Mouse (Mus musculus): ENCODE measurements around the gene Fchsd2.

The Fchsd2 gene

GRCm38 (mm10) chr7:101316591-101317001, 223.9 kb downstream of the Fchsd2 start:
- no peak for DNase-seq (ENCODE audit: low read depth, low spot score)

DNA sequence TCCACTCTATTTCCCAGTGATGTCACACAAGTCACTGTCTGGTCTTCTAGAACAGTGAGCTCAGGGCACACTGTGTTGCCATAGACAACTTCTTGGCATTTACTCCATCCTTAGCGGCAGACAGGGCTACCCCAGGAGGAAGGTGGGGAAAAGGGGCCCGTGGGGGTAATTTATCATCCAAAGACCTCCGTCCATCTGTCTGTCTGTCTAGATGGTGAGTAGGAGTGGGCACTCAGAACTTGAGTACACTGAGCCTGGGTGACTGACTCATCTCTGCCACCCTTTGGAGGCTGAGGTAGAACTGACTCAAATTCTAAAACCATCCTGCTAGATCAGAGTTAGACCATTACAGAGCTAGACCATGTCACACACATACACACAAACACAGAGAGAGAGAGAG, 224.4 kb downstream of the Fchsd2 start, which contains the start of gene Stard10:
Gene Stard10 (plus strand): TSS at position 73 of the 400 bp plus-strand sequence.
- no peak for DNase-seq (ENCODE audit: low read depth, low spot score)

GRCm38 (mm10) chr7:101318848-101319247, 226.2 kb downstream of the Fchsd2 start:
- no peak for DNase-seq (ENCODE audit: low read depth, low spot score)

GRCm38 (mm10) chr7:101319796-101320195, 227.1 kb downstream of the Fchsd2 start:
- no peak for DNase-seq (ENCODE audit: low read depth, low spot score)

DNA sequence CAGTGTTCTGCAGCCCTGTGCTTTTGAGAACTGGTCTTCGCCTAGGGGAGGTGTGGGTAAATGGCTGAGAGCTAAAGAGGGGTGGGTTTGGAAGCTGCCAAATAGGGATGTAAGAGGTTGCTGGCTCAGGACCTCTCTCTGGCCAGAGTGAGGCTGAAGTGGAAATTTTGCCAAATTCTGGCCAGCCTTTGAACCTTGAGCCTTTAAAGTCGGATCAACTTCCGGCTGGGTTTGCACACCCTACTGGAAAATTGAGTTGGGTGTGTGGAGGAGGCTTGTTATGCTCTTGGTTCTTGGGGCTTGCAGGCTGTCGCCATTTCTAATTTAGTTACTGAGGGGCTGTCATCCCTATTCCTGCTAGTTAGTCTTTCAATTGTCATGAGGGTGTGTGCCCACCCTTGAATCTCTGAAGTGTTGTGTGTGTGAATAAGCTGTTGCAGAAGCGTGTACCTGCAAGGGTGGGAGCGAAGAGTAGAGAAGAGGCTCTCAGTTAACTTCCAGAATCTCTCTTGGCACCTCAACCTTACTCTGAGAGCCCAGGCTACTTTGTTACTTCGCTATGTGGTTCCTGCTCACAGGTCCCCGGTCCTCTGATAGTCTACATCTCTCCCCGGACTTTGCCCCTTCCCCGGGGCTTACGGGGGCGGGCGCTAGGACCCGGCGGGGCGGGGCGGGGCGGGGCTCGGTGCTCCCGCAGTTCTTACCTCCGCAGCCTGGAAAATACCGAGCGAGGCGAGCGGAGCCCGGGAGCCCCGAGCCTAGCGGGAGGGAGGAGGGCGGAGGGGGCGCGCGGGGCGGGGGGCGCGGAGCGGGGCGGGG, 227.9 kb downstream of the Fchsd2 start:
- no peak for DNase-seq (ENCODE audit: low read depth, low spot score)

DNA sequence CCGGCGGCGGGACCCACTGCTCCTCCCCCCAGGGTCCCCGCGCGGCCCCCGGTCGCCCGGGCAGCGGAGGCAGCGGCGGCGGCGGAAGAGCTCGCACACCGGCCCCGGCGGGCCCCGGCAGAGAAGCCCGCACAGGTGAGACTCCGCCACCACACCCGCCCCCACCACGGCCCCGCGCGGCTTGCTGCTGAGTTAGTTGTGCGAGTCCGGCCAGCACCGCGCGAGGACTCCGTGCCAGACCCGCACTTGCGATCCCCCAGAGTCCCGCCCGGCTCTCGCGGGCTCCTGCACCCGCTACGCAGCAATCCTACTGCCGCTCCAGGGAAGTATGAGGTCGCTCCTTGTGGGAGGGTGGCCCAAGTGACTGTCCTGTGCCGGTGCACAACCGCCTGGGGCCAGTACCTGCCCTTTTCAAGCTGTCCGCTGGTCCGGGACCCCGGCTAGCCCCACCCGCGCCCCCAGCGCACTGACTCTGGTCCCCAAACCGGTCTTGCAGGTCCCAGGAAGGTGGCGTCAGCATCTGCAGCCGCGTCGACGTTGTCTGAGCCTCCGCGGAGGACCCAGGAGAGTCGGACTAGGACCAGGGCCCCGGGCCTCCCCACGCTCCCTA, 228.7 kb downstream of the Fchsd2 start:
- DNase-seq (ENCODE audit: low read depth, low spot score): no peak

DNA sequence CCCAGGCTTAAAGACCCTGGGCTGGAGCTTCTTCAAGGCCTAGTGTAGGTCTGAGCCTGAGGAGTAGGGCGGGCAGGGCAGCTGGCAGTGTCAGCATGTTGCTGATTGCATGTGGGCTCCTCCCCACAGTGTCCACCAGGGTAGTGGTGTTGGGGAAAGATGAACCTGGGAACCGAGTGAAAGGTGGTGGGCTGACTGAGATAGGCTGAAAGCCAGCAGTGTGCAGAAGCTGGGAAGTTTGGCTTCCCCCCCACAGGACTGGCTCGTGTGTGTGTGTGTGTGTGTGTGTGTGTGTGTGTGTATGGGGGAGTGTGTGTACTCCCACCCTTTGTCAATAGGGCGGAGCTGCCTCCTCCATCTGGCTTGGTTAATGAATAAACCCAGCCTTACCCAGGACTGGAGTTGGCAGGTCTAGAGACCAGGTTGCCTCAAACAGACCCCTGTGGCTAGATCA, 230.5 kb downstream of the Fchsd2 start:
- no peak for DNase-seq (ENCODE audit: low read depth, low spot score)

- DNase-seq (ENCODE audit: low read depth, low spot score): no peak
Measured at GRCm38 (mm10) chr7:101324142-101324962, 231.7 kb downstream of the Fchsd2 start.

DNA sequence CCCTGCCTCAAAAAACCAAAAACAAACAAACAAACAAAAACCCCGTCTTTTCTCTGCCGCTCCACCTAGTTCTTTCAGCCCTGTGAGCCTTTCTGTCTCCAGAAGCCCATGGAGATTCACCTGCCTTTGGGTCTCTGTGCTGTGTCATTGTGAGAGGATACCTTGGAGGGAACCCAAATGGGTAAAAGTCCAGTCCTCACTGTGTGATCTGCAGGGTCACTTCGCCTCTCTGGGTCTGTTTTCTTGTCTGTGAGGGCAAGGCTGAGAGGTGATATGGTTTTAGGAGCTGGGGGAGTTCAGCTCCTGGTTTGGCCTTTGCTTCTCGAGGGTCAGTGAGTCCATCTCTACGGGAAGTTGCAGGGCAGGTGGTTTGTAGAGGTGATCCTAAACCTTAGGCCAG, 233.3 kb downstream of the Fchsd2 start:
- no peak for DNase-seq (ENCODE audit: low read depth, low spot score)

DNA sequence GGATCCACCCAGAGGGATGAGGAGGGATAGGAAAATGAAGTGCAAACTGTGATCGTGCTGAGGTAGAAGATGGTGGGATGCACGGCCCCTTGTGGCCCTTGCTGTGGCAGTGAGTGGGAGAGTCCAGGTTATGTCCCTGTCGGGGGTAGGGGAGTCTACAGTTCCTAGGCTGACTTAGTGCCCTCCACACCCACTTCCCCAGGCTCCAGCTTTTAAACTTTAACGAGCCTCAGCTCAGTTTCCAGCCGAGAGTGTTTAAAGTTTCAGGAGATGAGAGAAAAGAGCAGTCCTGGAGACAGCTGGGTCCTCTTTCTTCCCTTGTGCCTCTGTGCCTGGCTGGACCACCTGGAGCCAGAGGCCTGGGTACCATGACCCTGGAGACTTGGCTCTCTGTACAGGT, 234.6 kb downstream of the Fchsd2 start:
- DNase-seq (ENCODE audit: low read depth, low spot score): no peak

DNA sequence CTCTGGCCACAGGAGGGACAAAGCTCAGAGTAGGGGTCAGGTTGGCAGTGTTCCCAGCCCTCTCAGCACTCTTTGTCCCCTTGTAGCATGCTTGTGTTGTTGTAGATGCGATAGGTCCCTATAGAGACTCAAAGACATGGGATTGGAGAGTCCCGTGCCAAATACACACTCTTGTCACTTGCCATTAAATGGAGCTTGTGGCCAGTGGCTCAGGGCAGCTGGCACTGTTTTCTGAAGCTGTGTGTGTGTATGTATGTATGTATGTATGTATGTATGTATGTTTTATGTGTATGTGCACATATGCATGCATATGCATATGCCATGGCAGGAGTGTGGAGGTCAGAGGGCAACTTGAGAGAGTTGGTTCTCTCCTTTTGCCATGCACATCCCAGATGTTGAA, 235.1 kb downstream of the Fchsd2 start:
- no peak for DNase-seq (ENCODE audit: low read depth, low spot score)

GRCm38 (mm10) chr7:101328621-101329158, 236.0 kb downstream of the Fchsd2 start:
- no peak for DNase-seq (ENCODE audit: low read depth, low spot score)

GRCm38 (mm10) chr7:101329606-101330005, 236.9 kb downstream of the Fchsd2 start:
- no peak for DNase-seq (ENCODE audit: low read depth, low spot score)

DNA sequence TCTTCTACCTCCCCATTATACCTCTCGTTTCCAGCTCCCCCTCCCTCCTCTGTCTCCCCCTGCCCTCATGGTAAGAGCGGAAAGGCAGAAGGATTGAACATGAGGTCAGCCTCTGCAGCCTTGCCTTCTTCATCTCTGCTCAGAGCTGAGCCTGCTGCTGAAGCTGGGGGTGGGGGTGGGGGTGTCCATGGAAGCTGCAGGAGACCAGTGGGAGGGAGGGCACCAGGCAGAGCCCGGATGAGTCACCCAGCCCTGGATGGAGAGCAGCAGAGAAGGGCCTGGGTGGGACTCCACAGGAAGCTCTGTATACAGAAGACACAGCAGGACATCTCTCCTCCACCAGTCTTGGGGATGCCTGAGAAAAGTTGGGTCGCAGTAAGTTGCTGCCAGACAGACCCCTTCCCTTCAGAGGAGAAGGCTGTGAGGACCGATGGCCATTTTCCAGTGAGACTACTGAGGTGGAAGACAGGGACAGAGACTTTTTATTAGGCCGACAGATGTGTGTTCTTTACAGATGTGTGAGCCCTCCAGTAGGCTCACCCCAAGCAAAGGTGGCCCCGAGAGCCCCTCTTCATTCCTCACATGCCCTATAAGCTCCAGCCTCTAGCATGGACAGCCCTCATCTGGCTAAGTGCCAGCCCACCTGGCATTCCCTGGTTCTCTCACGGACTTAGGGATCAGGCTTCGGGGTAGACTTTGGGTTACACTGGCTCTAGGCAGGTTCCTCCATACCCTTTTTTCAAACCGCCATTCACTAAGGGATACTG, 237.6 kb downstream of the Fchsd2 start:
- DNase-seq (ENCODE audit: low read depth, low spot score): no peak

- DNase-seq (ENCODE audit: low read depth, low spot score): no peak
Measured at GRCm38 (mm10) chr7:101330841-101331173, 238.1 kb downstream of the Fchsd2 start.

DNA sequence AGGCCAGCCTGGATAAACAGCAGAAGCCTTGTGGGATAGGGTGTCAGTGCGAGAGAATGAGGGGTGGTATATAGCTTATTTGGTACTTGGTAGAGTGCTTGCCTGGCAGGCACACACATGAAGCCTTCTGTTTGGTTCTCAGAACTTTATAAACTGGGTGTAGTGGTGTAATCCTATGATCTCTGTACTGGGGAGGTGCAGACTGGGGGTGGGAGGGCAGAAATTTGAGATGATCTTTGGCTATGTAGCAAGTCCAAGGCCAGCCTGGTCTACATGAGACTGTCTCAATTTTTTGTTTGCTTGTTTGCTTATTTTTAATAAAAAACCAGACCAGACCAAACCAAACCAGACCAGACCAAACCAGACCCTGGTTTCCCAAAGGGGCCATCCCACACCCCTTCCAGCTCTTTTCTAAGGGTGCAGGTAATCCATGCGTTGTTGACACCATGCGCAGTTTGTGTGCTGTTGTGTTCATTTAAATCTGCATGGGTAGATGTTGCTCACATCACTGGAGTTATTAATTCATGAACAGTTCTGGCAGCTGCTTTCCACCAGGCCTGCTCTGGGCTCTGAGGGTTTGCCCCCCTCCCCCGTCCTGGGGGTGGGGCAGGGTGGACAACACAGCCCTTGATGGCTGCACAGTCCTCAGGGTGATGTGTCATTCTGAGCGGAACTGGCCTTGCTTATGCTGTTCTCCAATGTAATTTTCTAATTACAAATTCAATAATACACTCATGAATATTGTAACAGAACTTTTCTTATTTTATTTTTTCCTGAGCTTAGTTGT, 239.6 kb downstream of the Fchsd2 start:
- no peak for DNase-seq (ENCODE audit: low read depth, low spot score)
